Mouse (Mus musculus) CH12.LX (cell line): ENCODE results near the gene Dhx9. TPM values are rescaled to one million over a fixed set of nuclear protein-coding genes. Genes with fewer than 3 reads are reported as not detected.
A peak's percentile ranks its signal among the peaks of the same experiment; 100 is the strongest.

Source experiments
- DNase-seq: peaks from one replicate; pipeline ENCODE4 v3.0.0-alpha.2; 2013; ENCODE audit errors: extremely low read depth
- H3K27ac ChIP-seq: 2 replicates; pipeline ENCODE4 v1.5.1; 2012; ENCODE audit warnings: low read depth, mild to moderate bottlenecking, control low read depth, moderate library complexity; ENCODE audit not compliant: insufficient read depth
- H3K27me3 ChIP-seq: replicated peaks from 2 replicates; pipeline ENCODE3; 2012; ENCODE audit warnings: inconsistent platforms
- H3K36me3 ChIP-seq, 2 experiments: replicated peaks in 1 of 2; 2 replicates each; pipeline versions ENCODE3 to v1.6.1; 2012; ENCODE audit warnings: inconsistent platforms in 1 of 2, low read length in 1 of 2, mild to moderate bottlenecking in 1 of 2, mixed read lengths in 1 of 2, moderate library complexity in 1 of 2; ENCODE audit not compliant: control insufficient read depth in 1 of 2, insufficient read depth in 1 of 2
- H3K4me1 ChIP-seq, 2 experiments: 2 replicates each; pipeline ENCODE4 v1.6.1; 2012; ENCODE audit warnings: inconsistent platforms in 1 of 2, moderate library complexity in 1 of 2; ENCODE audit not compliant: insufficient read depth in 2 of 2, control insufficient read depth in 1 of 2
- H3K4me2 ChIP-seq: 2 replicates; pipeline ENCODE4 v1.6.1; 2012; ENCODE audit warnings: low read depth, mild to moderate bottlenecking, control low read depth; ENCODE audit not compliant: poor library complexity, insufficient read depth, severe bottlenecking
- H3K4me3 ChIP-seq, 3 experiments: fragments of 150-350 bp in 1 of 3; sonication (generic) in 1 of 3; replicated peaks in 1 of 3; 2 replicates each; pipeline versions ENCODE3 to v1.5.1; 2011 to 2012; ENCODE audit warnings: low read depth in 2 of 3, low read length in 2 of 3, mild to moderate bottlenecking in 2 of 3, moderate library complexity in 2 of 3, control low read depth in 1 of 3, improper control_type of control experiment in 1 of 3, inconsistent platforms in 1 of 3, mixed read lengths in 1 of 3; ENCODE audit not compliant: poor library complexity in 1 of 3
- H3K79me2 ChIP-seq: replicated peaks from 2 replicates; pipeline ENCODE4 v1.6.1; 2012; ENCODE audit warnings: mild to moderate bottlenecking, moderate library complexity; ENCODE audit not compliant: control insufficient read depth, poor library complexity, insufficient read depth, severe bottlenecking; ENCODE audit errors: extremely low read depth
- H3K9ac ChIP-seq: 2 replicates; pipeline ENCODE4 v1.6.1; 2012; ENCODE audit warnings: low read depth, mild to moderate bottlenecking, control low read depth, moderate library complexity; ENCODE audit not compliant: insufficient read depth
- H3K9me3 ChIP-seq: replicated peaks from 2 replicates; pipeline ENCODE3; 2012; ENCODE audit warnings: low read length, inconsistent platforms, mixed read lengths
- BHLHE40 ChIP-seq: IDR thresholded peaks from 2 replicates; pipeline ENCODE4 v1.6.1; 2011; ENCODE audit warnings: mild to moderate bottlenecking, low read depth, low read length, improper control_type of control experiment
- CHD1 ChIP-seq: IDR thresholded peaks from 2 replicates; pipeline ENCODE4 v1.6.1; 2012; ENCODE audit warnings: low read depth, low read length, improper control_type of control experiment, inconsistent platforms
- CHD2 ChIP-seq: IDR thresholded peaks from 2 replicates; pipeline ENCODE4 v1.6.1; 2011; ENCODE audit warnings: low read length, improper control_type of control experiment
- CTCF ChIP-seq, 2 experiments: IDR thresholded peaks in 1 of 2; conservative IDR thresholded peaks in 1 of 2; 2 replicates each; pipeline ENCODE4 v1.5.1; 2011 to 2012; ENCODE audit warnings: low read depth in 2 of 2, low read length in 2 of 2, improper control_type of control experiment in 1 of 2, inconsistent platforms in 1 of 2, mild to moderate bottlenecking in 1 of 2, moderate library complexity in 1 of 2
- GABPA ChIP-seq: IDR thresholded peaks from 2 replicates; pipeline ENCODE4 v1.6.1; 2012; ENCODE audit warnings: low read depth, low read length, improper control_type of control experiment, inconsistent platforms; ENCODE audit not compliant: insufficient replicate concordance
- HCFC1 ChIP-seq: IDR thresholded peaks from 2 replicates; pipeline ENCODE4 v1.6.1; 2012; ENCODE audit warnings: low read depth, mild to moderate bottlenecking, inconsistent platforms, low read length, improper control_type of control experiment
- IRF4 ChIP-seq: IDR thresholded peaks from 2 replicates; pipeline ENCODE4 v1.6.1; 2014; ENCODE audit warnings: low read depth, mild to moderate bottlenecking, inconsistent platforms, low read length, improper control_type of control experiment
- KAT2A ChIP-seq: IDR thresholded peaks from 2 replicates; pipeline ENCODE4 v1.6.1; 2012; ENCODE audit warnings: low read length, improper control_type of control experiment, inconsistent platforms; ENCODE audit not compliant: insufficient replicate concordance
- MAZ ChIP-seq: IDR thresholded peaks from 2 replicates; pipeline ENCODE4 v1.6.1; 2012; ENCODE audit warnings: low read depth, mild to moderate bottlenecking, inconsistent platforms, low read length, improper control_type of control experiment, moderate library complexity
- MEF2A ChIP-seq: IDR thresholded peaks from 2 replicates; pipeline ENCODE4 v1.6.1; 2014; ENCODE audit warnings: low read depth, mild to moderate bottlenecking, inconsistent platforms, low read length, improper control_type of control experiment, borderline replicate concordance
- NRF1 ChIP-seq: IDR thresholded peaks from 2 replicates; pipeline ENCODE4 v1.6.1; 2014; ENCODE audit warnings: low read depth, mild to moderate bottlenecking, inconsistent platforms, low read length, improper control_type of control experiment, moderate library complexity
- POLR2AphosphoS2 ChIP-seq: IDR thresholded peaks from 2 replicates; pipeline ENCODE4 v1.6.1; 2011; ENCODE audit warnings: low read depth, low read length, improper control_type of control experiment
- RAD21 ChIP-seq: IDR thresholded peaks from 2 replicates; pipeline ENCODE4 v1.6.1; 2011; ENCODE audit warnings: low read depth, mild to moderate bottlenecking, low read length, improper control_type of control experiment, moderate library complexity
- RCOR1 ChIP-seq: conservative IDR thresholded peaks from 2 replicates; pipeline ENCODE4 v1.6.1; 2012; ENCODE audit warnings: low read depth, mild to moderate bottlenecking, inconsistent platforms, low read length, improper control_type of control experiment
- SMC3 ChIP-seq: IDR thresholded peaks from 2 replicates; pipeline ENCODE4 v1.6.1; 2011; ENCODE audit warnings: low read depth, low read length, improper control_type of control experiment
- TBP ChIP-seq: conservative IDR thresholded peaks from 2 replicates; pipeline ENCODE4 v1.6.1; 2011; ENCODE audit warnings: low read depth, low read length, improper control_type of control experiment
- UBTF ChIP-seq: IDR thresholded peaks from 2 replicates; pipeline ENCODE4 v1.6.1; 2012; ENCODE audit warnings: low read depth, mild to moderate bottlenecking, inconsistent platforms, low read length, improper control_type of control experiment, moderate library complexity
- USF1 ChIP-seq: IDR thresholded peaks from 2 replicates; pipeline ENCODE4 v1.6.1; 2014; ENCODE audit warnings: low read depth, mild to moderate bottlenecking, inconsistent platforms, low read length, improper control_type of control experiment
- USF2 ChIP-seq: conservative IDR thresholded peaks from 2 replicates; pipeline ENCODE4 v1.6.1; 2011; ENCODE audit warnings: low read depth, low read length, improper control_type of control experiment
- ZC3H11A ChIP-seq: IDR thresholded peaks from 2 replicates; pipeline ENCODE4 v1.6.1; 2012; ENCODE audit warnings: low read depth, mild to moderate bottlenecking, inconsistent platforms, low read length, improper control_type of control experiment
- ZMIZ1 ChIP-seq: IDR thresholded peaks from 2 replicates; pipeline ENCODE4 v1.6.1; 2012; ENCODE audit warnings: low read depth, mild to moderate bottlenecking, inconsistent platforms, low read length, improper control_type of control experiment
- dilution Hi-C: fragments of 300-500 bp; cut with MboI; formaldehyde crosslinking; loops from 2 replicates; pipeline ENCODE4 v1.14.3; 2020; ENCODE audit warnings: low sequenced_read_pairs; ENCODE audit not compliant: extremely low pct_unique_long_range_greater_than_20kb, extremely low pct_ligation_motif_present
- in situ Hi-C: fragments of 300-500 bp; cut with MboI; formaldehyde crosslinking; loops from 3 replicates; pipeline ENCODE4 v1.14.3; 2019; ENCODE audit warnings: low sequenced_read_pairs, low pct_ligation_motif_present, low pct_unique_long_range_greater_than_20kb, mixed read lengths
- polyA plus RNA-seq: library from polyadenylated mRNA; unstranded; fragments of >175 nt; gene quantifications from 2 replicates; pipeline ENCODE4 v1.2.1, GENCODE M21; 2012; ENCODE audit warnings: low read depth; ENCODE audit not compliant: insufficient read length
- total RNA-seq, 2 experiments: library from RNA; depleted of rRNA; stranded (reverse); fragments of 300-350 nt in 1 of 2; fragments of >200 nt in 1 of 2; gene quantifications; 2 replicates each; pipeline ENCODE4 v1.2.3; 2012 to 2014

Gene Dhx9
- total and polyA plus RNA-seq, 3 experiments: 55.4 to 233 (median 98.8) TPM

- Histone ChIP-seq H3K4me3 (no peak overlapping the region), H3K4me1 (no peaks in the 10 kb centered on the region), H3K36me3 (peaks cover 11 to 55% of the 10 kb centered on the region in 2 experiments), H3K79me2 (no peaks in the 10 kb centered on the region), H3K27me3 (no peaks in the 10 kb centered on the region), H3K27ac (no peak overlapping the region), H3K9me3 (no peaks in the 10 kb centered on the region), H3K4me2 (no peak overlapping the region), H3K9ac (no peak overlapping the region)
- no peak for TF ChIP-seq RCOR1
- TF ChIP-seq MAZ: no peak
- 0 out of 2 replicates have a peak, but pooled peaks have one; percentile 40 for TF ChIP-seq POLR2AphosphoS2
- TF ChIP-seq CHD2: no peak
- TF ChIP-seq CTCF (conservative IDR thresholded peaks at IDR 0.05 in 1 of 2, IDR thresholded peaks at IDR 0.05 in 1 of 2; ENCODE audit: low read depth in 2 of 2, low read length in 2 of 2): peak in 1 of 2 experiments; percentile 34; a peak in 1 of 4 replicates
- dilution Hi-C loops (no loop called here), in situ Hi-C loops (no loop called here)
- DNase-seq: no peak
These were observed 41.2 kb downstream of the Dhx9 start for GRCm38 (mm10) chr1:153446120-153446831.

- Histone ChIP-seq H3K4me2 (no peak overlapping the region), H3K9me3 (no peaks in the 10 kb centered on the region), H3K27ac (no peak overlapping the region), H3K27me3 (no peaks in the 10 kb centered on the region), H3K36me3 (peaks cover 4 to 38% of the 10 kb centered on the region in 2 experiments), H3K4me1 (no peaks in the 10 kb centered on the region), H3K9ac (no peak overlapping the region), H3K4me3 (no peak overlapping the region), H3K79me2 (no peaks in the 10 kb centered on the region)
- TF ChIP-seq MEF2A (no peak), BHLHE40 (no peak), TBP (no peak), USF2 (no peak), ZMIZ1 (no peak), GABPA (no peak), IRF4 (no peak), SMC3 (no peak), POLR2AphosphoS2 (no peak), RAD21 (no peak), USF1 (no peak), NRF1 (no peak), ZC3H11A (no peak), CTCF (conservative IDR thresholded peaks at IDR 0.05 in 1 of 2, IDR thresholded peaks at IDR 0.05 in 1 of 2; ENCODE audit: low read depth in 2 of 2, low read length in 2 of 2) (no peak), CHD2 (no peak), KAT2A (no peak), CHD1 (no peak), HCFC1 (no peak), UBTF (no peak), RCOR1 (no peak)
- dilution Hi-C loops (no loop called here), in situ Hi-C loops (no loop called here)
- DNase-seq: no peak
These were observed 43.8 kb downstream of the Dhx9 start for GRCm38 (mm10) chr1:153443632-153444031.
